Mouse (Mus musculus) forebrain, embryonic 13.5 days (tissue): ENCODE data around the gene Dclre1c. TPM values are rescaled to one million over a fixed set of nuclear protein-coding genes. Genes with fewer than 3 reads are reported as not detected.
A peak's percentile ranks its signal among the peaks of the same experiment; 100 is the strongest.

ENCODE experiments used
- ATAC-seq: fragments of 200-750 bp; cut with Nextera tagmentation; 2 replicates; pipeline ENCODE4 v1.8.0; 2017
- H3K27ac ChIP-seq: fragments of 300-500 bp; sonication (generic); 2 replicates; pipeline ENCODE4 v1.5.1; 2015; ENCODE audit warnings: inconsistent platforms, mild to moderate bottlenecking, moderate library complexity
- H3K27me3 ChIP-seq: fragments of 300-500 bp; sonication (generic); 2 replicates; pipeline ENCODE4 v1.6.1; 2015; ENCODE audit warnings: mild to moderate bottlenecking, inconsistent platforms
- H3K36me3 ChIP-seq: fragments of 300-500 bp; sonication (generic); 2 replicates; pipeline ENCODE4 v1.6.1; 2015; ENCODE audit warnings: mild to moderate bottlenecking, inconsistent platforms; ENCODE audit not compliant: poor library complexity, severe bottlenecking
- H3K4me1 ChIP-seq: fragments of 300-500 bp; sonication (generic); 2 replicates; pipeline ENCODE4 v1.6.1; 2015; ENCODE audit warnings: inconsistent platforms
- H3K4me2 ChIP-seq: fragments of 300-500 bp; sonication (generic); 2 replicates; pipeline ENCODE4 v1.6.1; 2015; ENCODE audit warnings: inconsistent platforms, mild to moderate bottlenecking, moderate library complexity
- H3K4me3 ChIP-seq: fragments of 300-500 bp; sonication (generic); 2 replicates; pipeline ENCODE4 v1.5.1; 2015; ENCODE audit warnings: mild to moderate bottlenecking, inconsistent platforms
- H3K9ac ChIP-seq: fragments of 300-500 bp; sonication (generic); 2 replicates; pipeline ENCODE4 v1.6.1; 2015; ENCODE audit warnings: mild to moderate bottlenecking, inconsistent platforms
- H3K9me3 ChIP-seq: fragments of 300-500 bp; sonication (generic); replicated peaks from 2 replicates; pipeline ENCODE4 v1.6.1; 2016; ENCODE audit warnings: inconsistent platforms
- WGBS: fragments of 180-500 bp; shearing (Covaris S2); methylation state at CpG from one replicate; pipeline ENCODE4 v1.1.7; 2015; 5-methylcytosine and 5-hydroxymethylcytosine counted together
- polyA plus RNA-seq: library from polyadenylated mRNA; unstranded; fragments of >200 nt; fragmentation: Nextera tagmentation; extraction: Ambion mirVana; gene quantifications from 2 replicates; pipeline ENCODE4 v1.2.1, GENCODE M21; 2015

Dclre1c gene
- polyA plus RNA-seq, 1 experiment from 2014 or later = 8.1 TPM

- Histone ChIP-seq H3K27me3 (no peaks in the 10 kb centered on the region), H3K4me2 (no peak overlapping the region), H3K9me3 (no peaks in the 10 kb centered on the region), H3K27ac (no peak overlapping the region), H3K4me3 (no peak overlapping the region), H3K9ac (no peak overlapping the region), H3K36me3 (peaks cover 10% of the 10 kb centered on the region; the same call in 1 of the 2 replicates), H3K4me1 (no peaks in the 10 kb centered on the region)
- no peak for ATAC-seq
- WGBS = 93% methylated on average over 9 of the region's 9 CpGs
Observed at GRCm38 (mm10) chr2:3430956-3431355, 7.0 kb downstream of the Dclre1c start.

DNA sequence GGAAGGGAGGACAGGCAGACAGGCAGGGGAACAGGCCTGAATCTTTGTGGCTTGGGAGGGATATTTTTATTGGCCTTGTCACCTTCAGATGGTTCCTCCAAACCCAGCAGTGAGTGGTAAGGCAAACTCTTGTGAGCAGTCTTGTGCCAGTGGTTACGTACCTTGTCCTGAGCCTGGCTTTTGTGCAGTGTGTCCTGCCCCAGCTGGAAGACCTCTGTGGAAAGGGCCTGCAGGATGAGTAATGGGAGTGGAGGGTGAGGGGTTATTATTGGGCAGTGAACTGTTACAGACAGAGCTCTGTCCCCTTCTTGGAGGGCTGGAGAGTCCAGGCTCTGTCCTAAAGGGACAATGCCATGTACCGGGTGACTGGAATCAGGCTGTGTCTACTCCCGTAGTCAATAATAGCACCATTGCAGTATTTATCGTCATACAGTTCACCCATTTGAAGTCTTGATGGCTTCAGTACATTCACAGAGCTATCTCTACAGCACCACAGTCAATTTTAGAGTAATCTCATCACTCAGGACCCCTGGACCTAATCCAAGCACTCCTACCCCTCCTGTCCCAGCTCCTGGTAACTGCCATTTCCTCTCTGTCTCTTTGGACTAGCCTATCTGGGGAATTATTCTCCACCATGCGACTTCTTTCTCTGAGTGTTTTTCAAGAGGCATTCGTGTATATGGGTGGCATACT, 11.6 kb downstream of the Dclre1c start:
- H3K9ac ChIP-seq = no peak overlapping the region
- H3K27ac ChIP-seq = no peak overlapping the region
- no peak overlapping the region for H3K4me2 ChIP-seq
- WGBS = 88% methylated on average over 6 of the region's 6 CpGs
- H3K4me1 ChIP-seq = no peaks in the 10 kb centered on the region
- no peaks in the 10 kb centered on the region for H3K27me3 ChIP-seq
- H3K4me3 ChIP-seq = no peak overlapping the region
- no peaks in the 10 kb centered on the region for H3K9me3 ChIP-seq
- no peak for ATAC-seq
- H3K36me3 ChIP-seq = peaks cover 25% of the 10 kb centered on the region

DNA sequence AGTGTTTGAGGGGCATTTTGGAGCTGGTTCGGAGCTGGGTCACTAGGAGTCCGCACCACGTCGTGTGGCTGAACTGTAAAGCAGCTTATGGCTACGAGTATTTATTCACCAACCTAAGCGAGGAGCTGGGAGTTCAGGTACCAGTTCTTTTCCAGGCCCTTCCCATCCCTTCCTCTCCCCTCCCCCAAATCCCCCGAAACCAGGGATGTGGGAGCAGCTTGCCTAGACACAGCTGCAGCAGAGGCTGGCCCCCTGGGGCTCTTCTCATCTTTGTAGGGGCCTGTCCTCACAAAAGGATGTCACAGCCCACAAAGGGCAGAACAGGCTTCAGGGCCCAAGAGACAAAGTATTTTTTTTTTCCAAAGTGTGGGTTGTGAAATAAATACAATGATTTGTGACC, 14.0 kb downstream of the Dclre1c start:
- no peaks in the 10 kb centered on the region for H3K4me1 ChIP-seq
- H3K36me3 ChIP-seq = peaks cover 40% of the 10 kb centered on the region
- no peak overlapping the region for H3K9ac ChIP-seq
- no peak overlapping the region for H3K4me3 ChIP-seq
- H3K9me3 ChIP-seq = no peaks in the 10 kb centered on the region
- no peaks in the 10 kb centered on the region for H3K27me3 ChIP-seq
- no peak for ATAC-seq
- 35% methylated on average over 7 of the region's 7 CpGs for WGBS
- no peak overlapping the region for H3K4me2 ChIP-seq
- no peak overlapping the region for H3K27ac ChIP-seq

GRCm38 (mm10) chr2:3444206-3444605, 20.3 kb downstream of the Dclre1c start:
- 73% methylated on average over 7 of the region's 7 CpGs for WGBS
- no peak for ATAC-seq

GRCm38 (mm10) chr2:3445984-3446383, 22.1 kb downstream of the Dclre1c start:
- no peaks in the 10 kb centered on the region for H3K9me3 ChIP-seq
- WGBS = 85% methylated on average over 4 of the region's 4 CpGs
- no peak for ATAC-seq
- H3K27me3 ChIP-seq = no peaks in the 10 kb centered on the region
- H3K4me1 ChIP-seq = no peaks in the 10 kb centered on the region
- no peak overlapping the region for H3K27ac ChIP-seq
- no peak overlapping the region for H3K4me2 ChIP-seq
- H3K4me3 ChIP-seq = no peak overlapping the region
- no peak overlapping the region for H3K9ac ChIP-seq
- H3K36me3 ChIP-seq = peaks cover 61% of the 10 kb centered on the region

More at GRCm38 (mm10) chr2:3444206-3444605, 20.3 kb downstream of the Dclre1c start:
- H3K4me1 ChIP-seq = no peaks in the 10 kb centered on the region
- H3K9ac ChIP-seq = no peak overlapping the region
- H3K36me3 ChIP-seq = peaks cover 57% of the 10 kb centered on the region
- no peak overlapping the region for H3K4me2 ChIP-seq
- no peak overlapping the region for H3K27ac ChIP-seq
- H3K27me3 ChIP-seq = no peaks in the 10 kb centered on the region
- no peak overlapping the region for H3K4me3 ChIP-seq
- H3K9me3 ChIP-seq = no peaks in the 10 kb centered on the region

GRCm38 (mm10) chr2:3449431-3449830, 25.5 kb downstream of the Dclre1c start:
- WGBS = 81% methylated on average over 2 of the region's 2 CpGs

DNA sequence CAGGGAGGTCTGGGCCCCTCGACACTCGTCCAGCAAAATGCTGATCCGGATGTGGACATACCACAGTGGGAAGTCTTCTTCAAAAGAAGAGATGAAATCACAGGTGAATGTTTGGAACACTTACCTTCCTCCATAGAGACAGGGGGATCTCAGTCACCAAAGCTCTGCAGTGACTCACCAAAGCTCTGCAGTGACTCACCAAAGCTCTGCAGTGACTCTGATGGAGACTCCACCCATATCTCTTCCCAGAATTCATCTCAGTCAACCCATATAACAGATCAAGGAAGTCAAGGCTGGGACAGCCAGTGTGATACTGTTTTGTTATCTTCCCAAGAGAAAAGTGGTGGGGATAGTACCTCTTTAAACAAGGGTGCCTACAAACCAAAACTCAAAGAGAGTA, 29.2 kb downstream of the Dclre1c start:
- Histone ChIP-seq H3K4me1 (no peaks in the 10 kb centered on the region), H3K9ac (no peak overlapping the region), H3K27me3 (no peaks in the 10 kb centered on the region), H3K27ac (no peak overlapping the region), H3K36me3 (peaks cover 63% of the 10 kb centered on the region), H3K9me3 (no peaks in the 10 kb centered on the region), H3K4me3 (no peak overlapping the region), H3K4me2 (no peak overlapping the region)
- ATAC-seq = no peak
- WGBS = 91% methylated on average over 3 of the region's 3 CpGs

More at GRCm38 (mm10) chr2:3449431-3449830, 25.5 kb downstream of the Dclre1c start:
- H3K9ac ChIP-seq = no peak overlapping the region
- H3K27ac ChIP-seq = no peak overlapping the region
- no peak for ATAC-seq
- H3K36me3 ChIP-seq = peaks cover 62% of the 10 kb centered on the region
- no peaks in the 10 kb centered on the region for H3K9me3 ChIP-seq
- H3K4me1 ChIP-seq = no peaks in the 10 kb centered on the region
- H3K4me3 ChIP-seq = no peak overlapping the region
- H3K4me2 ChIP-seq = no peak overlapping the region
- no peaks in the 10 kb centered on the region for H3K27me3 ChIP-seq

GRCm38 (mm10) chr2:3456590-3456989, 32.7 kb downstream of the Dclre1c start:
- no peak for ATAC-seq
- H3K27ac ChIP-seq = no peak overlapping the region
- no peak overlapping the region for H3K9ac ChIP-seq
- WGBS = 82% methylated on average over 4 of the region's 4 CpGs
- H3K4me2 ChIP-seq = no peak overlapping the region
- no peak overlapping the region for H3K4me3 ChIP-seq
- no peaks in the 10 kb centered on the region for H3K27me3 ChIP-seq
- H3K9me3 ChIP-seq = no peaks in the 10 kb centered on the region
- peaks cover 73% of the 10 kb centered on the region for H3K36me3 ChIP-seq
- no peaks in the 10 kb centered on the region for H3K4me1 ChIP-seq

- H3K27me3 ChIP-seq = no peaks in the 10 kb centered on the region
- H3K27ac ChIP-seq = peak overlapping the region; percentile 95
- H3K4me1 ChIP-seq = peaks cover 18% of the 10 kb centered on the region
- peaks cover 14% of the 10 kb centered on the region for H3K36me3 ChIP-seq
- peak overlapping the region; percentile 90 for H3K4me3 ChIP-seq
- H3K9me3 ChIP-seq = no peaks in the 10 kb centered on the region
- peak overlapping the region; percentile 69 for H3K4me2 ChIP-seq
- no peak for ATAC-seq
- under 1% methylated on average over 12 of the region's 12 CpGs for WGBS
- peak overlapping the region; percentile 89 for H3K9ac ChIP-seq
Observed at GRCm38 (mm10) chr2:3473891-3474290, 50.0 kb downstream of the Dclre1c start.

- Histone ChIP-seq H3K9me3 (no peaks in the 10 kb centered on the region), H3K27me3 (no peaks in the 10 kb centered on the region), H3K9ac (peak overlapping the region; percentile 89), H3K36me3 (peaks cover 14% of the 10 kb centered on the region), H3K4me3 (peak overlapping the region; percentile 90), H3K27ac (peak overlapping the region; percentile 95), H3K4me2 (peak overlapping the region; percentile 69), H3K4me1 (peaks cover 18% of the 10 kb centered on the region)
- peak; percentile 83 for ATAC-seq
- under 1% methylated on average over 45 of the region's 46 CpGs for WGBS
Observed at GRCm38 (mm10) chr2:3474361-3474805, 50.5 kb downstream of the Dclre1c start.

DNA sequence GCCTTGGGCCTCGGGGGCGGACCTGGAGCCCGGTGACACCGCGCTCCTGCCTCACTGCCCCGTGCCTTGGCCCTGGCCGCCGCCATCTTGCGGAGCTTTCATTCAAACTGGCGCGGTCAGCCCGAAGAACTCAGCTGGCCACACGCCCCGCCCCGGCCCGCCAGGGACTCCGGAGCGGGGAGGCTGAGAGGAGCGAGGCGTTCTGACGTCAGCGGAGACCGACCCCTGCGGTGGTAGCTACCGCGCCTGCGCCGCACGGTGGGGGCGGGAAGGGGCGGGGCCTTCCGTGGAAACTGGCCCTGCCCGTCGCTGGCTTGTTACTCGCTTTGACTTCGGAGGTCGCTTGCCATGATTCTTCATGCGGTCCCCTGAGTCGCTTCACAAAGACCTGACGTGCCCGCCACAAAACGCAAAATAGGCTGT, 50.9 kb downstream of the Dclre1c start, which contains the start of gene Suv39h2:
TSS of gene Suv39h2 (minus strand) at position 171 of the 423 bp plus-strand sequence.
- H3K36me3 ChIP-seq = peaks cover 9% of the 10 kb centered on the region
- WGBS = under 1% methylated on average over 42 of the region's 42 CpGs
- peak within 1 kb of the TSS; percentile 89 for H3K9ac ChIP-seq
- H3K4me2 ChIP-seq = peak within 1 kb of the TSS; percentile 69
- H3K4me1 ChIP-seq = peaks cover 18% of the 10 kb centered on the region
- ATAC-seq = peak; percentile 97
- peak within 1 kb of the TSS; percentile 90 for H3K4me3 ChIP-seq
- H3K9me3 ChIP-seq = no peaks in the 10 kb centered on the region
- H3K27ac ChIP-seq = peak within 1 kb of the TSS; percentile 95
- H3K27me3 ChIP-seq = no peaks in the 10 kb centered on the region

GRCm38 (mm10) chr2:3475746-3476251, 51.9 kb downstream of the Dclre1c start:
- H3K27ac ChIP-seq = no peak overlapping the region
- H3K9ac ChIP-seq = peak overlapping the region; percentile 70; the same call in 1 of the 2 replicates
- H3K9me3 ChIP-seq = no peaks in the 10 kb centered on the region
- peak overlapping the region; percentile 90 for H3K4me3 ChIP-seq
- peaks cover 18% of the 10 kb centered on the region for H3K4me1 ChIP-seq
- 62% methylated on average over 3 of the region's 3 CpGs for WGBS
- ATAC-seq = no peak
- H3K27me3 ChIP-seq = no peaks in the 10 kb centered on the region
- H3K4me2 ChIP-seq = peak overlapping the region; percentile 69
- peaks cover 7% of the 10 kb centered on the region; the same call in 1 of the 2 replicates for H3K36me3 ChIP-seq
